Mouse (Mus musculus): ENCODE data around the gene Apbb2.

- TF ChIP-seq CTCF (IDR thresholded peaks at IDR 0.05; ENCODE audit: borderline replicate concordance, insufficient read depth, low read depth, low read length) (no peak), POLR2A (IDR thresholded peaks at IDR 0.05; ENCODE audit: borderline replicate concordance, insufficient read depth, low read length) (no peak)
Observed at GRCm38 (mm10) chr5:66613725-66614124, 4.9 kb downstream of the Apbb2 start.
